Mouse (Mus musculus) C2C12 (cell line): ENCODE data around the gene Plekhg2.

ENCODE experiments used
- CTCF ChIP-seq: IDR thresholded peaks from one replicate; pipeline ENCODE4 v1.5.1; 2011; ENCODE audit not compliant: control insufficient read depth, insufficient read depth, insufficient read length
- MAX ChIP-seq: IDR thresholded peaks from one replicate; pipeline ENCODE4 v1.6.1; 2011; ENCODE audit warnings: mild to moderate bottlenecking, control low read depth

DNA sequence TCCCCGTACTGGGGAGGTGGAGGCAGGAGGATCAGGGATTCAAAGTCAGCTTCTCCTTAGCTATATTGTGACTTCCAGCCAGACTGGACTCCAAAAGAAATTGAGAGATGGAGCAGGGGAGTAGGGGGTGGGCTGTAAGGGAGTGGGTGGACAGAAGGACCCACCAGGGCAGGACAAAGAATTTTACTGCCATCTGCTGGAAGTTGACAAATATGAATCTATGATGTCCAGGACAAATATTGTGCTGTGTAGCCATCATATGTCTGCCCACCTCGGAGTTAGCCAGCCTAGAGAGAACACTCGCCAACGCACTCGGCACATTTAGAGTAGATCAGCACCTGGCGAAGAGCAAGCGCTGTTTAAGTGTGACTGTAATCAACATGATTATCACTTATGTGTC is 23.8 kb downstream of the Plekhg2 start:
- TF ChIP-seq CTCF: no peak
- TF ChIP-seq MAX: no peak
